Mouse (Mus musculus) brown adipose tissue, adult 24 weeks (tissue): ENCODE measurements around the gene Hist1h2bn. TPM values are rescaled to one million over a fixed set of nuclear protein-coding genes. Genes with fewer than 3 reads are reported as not detected.
A peak's percentile ranks its signal among the peaks of the same experiment; 100 is the strongest.
"Not testable (repeated sequence)": the region's sequence is repeated elsewhere in the genome, so short reads cannot be mapped to it uniquely, and the experiment has no call there.

Source experiments
- H3K27ac ChIP-seq: fragments of 200-500 bp; replicated peaks from 2 replicates; pipeline ENCODE4 v1.5.1; 2012; ENCODE audit warnings: low read depth, mild to moderate bottlenecking, low read length
- H3K4me1 ChIP-seq: fragments of 200-500 bp; 2 replicates; pipeline ENCODE4 v1.6.1; 2012; ENCODE audit warnings: low read length, mixed read lengths; ENCODE audit not compliant: control insufficient read depth, insufficient read depth, insufficient read length
- H3K4me3 ChIP-seq: fragments of 200-500 bp; 2 replicates; pipeline ENCODE4 v1.5.1; 2012; ENCODE audit warnings: low read depth, mild to moderate bottlenecking, low read length, moderate library complexity; ENCODE audit not compliant: insufficient read depth
- polyA plus RNA-seq: library from polyadenylated mRNA; stranded (reverse); fragments of >200 nt; gene quantifications from 2 replicates; pipeline ENCODE4 v1.2.4, GENCODE M21; 2012; ENCODE audit not compliant: missing spikeins, insufficient read depth, insufficient read length

The Hist1h2bn gene
- polyA plus RNA-seq, result not detected in 2 replicates

DNA sequence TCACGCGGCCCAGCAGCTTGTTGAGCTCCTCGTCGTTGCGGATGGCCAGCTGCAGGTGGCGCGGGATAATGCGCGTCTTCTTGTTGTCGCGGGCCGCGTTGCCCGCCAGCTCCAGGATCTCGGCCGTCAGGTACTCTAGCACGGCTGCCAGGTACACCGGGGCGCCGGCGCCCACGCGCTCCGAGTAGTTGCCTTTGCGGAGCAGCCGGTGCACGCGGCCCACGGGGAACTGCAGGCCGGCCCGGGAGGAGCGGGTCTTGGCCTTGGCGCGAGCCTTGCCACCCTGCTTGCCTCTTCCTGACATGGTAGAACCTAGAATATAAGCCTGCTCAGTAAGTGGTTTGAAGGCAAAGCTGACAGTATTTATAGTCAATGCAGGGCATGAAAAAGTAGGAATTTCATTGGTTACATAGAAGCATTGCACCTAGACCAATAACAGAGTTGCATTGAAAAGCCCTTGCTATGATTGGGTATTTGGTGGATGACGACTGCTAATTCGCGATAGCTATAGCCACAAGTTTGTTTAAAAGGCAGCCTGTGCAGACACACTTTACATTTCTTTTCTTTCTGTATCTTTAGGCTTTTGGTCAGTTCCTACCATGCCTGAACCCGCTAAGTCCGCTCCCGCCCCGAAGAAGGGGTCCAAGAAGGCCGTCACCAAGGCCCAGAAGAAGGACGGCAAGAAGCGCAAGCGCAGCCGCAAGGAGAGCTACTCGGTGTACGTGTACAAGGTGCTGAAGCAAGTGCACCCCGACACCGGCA is at the start of gene Hist1h2bn, which contains the start of gene Hist1h2ak:
Gene Hist1h2bn, plus strand, starts transcription at position 600 of the 762 bp plus-strand sequence.
Gene Hist1h2ak, minus strand, starts transcription at position 304 of the 762 bp plus-strand sequence.
- Histone ChIP-seq H3K4me3 (peak within 1 kb of the TSS; percentile 71), H3K27ac (peak within 1 kb of the TSS; percentile 52; the same call in 1 of the 2 replicates)
- not testable (repeated sequence) for H3K4me1 ChIP-seq

GRCm38 (mm10) chr13:21706669-21707068 is 47.3 kb upstream of the Hist1h2bn start:
- H3K4me1 ChIP-seq, result no peaks in the 10 kb centered on the region
- no peak overlapping the region for H3K4me3 ChIP-seq
- H3K27ac ChIP-seq, result no peak overlapping the region

- Histone ChIP-seq H3K4me1 (peaks cover under 1% of the 10 kb centered on the region; the same call in 1 of the 2 replicates), H3K27ac (peak overlapping the region; percentile 81), H3K4me3 (peak overlapping the region; percentile 83)
Measured at GRCm38 (mm10) chr13:21710031-21710711, 43.8 kb upstream of the Hist1h2bn start.

DNA sequence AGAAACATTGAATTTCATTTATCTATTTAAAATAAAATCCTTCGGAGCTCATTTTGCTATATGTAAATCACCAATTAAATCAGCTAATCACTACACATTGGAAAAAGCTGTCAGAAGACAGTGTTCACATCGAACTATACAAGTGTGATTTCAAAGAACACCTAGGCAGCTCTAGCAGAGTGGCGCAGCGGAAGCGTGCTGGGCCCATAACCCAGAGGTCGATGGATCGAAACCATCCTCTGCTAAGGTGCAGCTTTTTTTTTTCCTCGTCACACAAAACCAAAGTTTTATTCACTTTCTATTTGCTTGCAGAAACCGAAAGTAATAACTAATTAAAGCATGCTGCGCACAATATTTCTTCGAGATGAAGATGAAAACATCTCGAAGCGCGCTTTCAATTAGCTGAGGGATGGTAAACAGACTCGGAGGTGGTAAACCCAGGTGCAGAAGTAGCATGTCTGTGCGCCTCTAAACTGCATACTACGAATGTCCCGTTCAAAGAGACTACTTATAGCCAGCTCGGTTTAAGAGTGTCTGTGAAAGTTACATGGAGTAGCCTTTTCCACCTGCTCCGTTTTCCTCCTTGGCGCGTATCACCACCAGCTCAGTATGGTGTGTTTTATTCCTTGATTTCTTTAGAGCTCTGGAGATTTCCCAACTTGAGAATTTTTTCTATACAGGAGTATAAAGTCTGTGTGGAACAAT is 43.0 kb upstream of the Hist1h2bn start:
- H3K27ac ChIP-seq, result no peak overlapping the region
- H3K4me1 ChIP-seq, result peaks cover 3% of the 10 kb centered on the region; the same call in 1 of the 2 replicates
- peak overlapping the region; percentile 59 for H3K4me3 ChIP-seq

- Histone ChIP-seq H3K4me1 (peaks cover 3% of the 10 kb centered on the region; the same call in 1 of the 2 replicates), H3K27ac (no peak overlapping the region), H3K4me3 (peak overlapping the region; percentile 59)
Measured at GRCm38 (mm10) chr13:21711698-21712097, 42.2 kb upstream of the Hist1h2bn start.

GRCm38 (mm10) chr13:21714725-21715124 is 39.2 kb upstream of the Hist1h2bn start:
- Histone ChIP-seq H3K4me3 (peak overlapping the region; percentile 46; the same call in 1 of the 2 replicates), H3K4me1 (peaks cover 7% of the 10 kb centered on the region; the same call in 1 of the 2 replicates), H3K27ac (no peak overlapping the region)

GRCm38 (mm10) chr13:21715131-21715863 is 38.6 kb upstream of the Hist1h2bn start:
- peak overlapping the region; percentile 46 for H3K4me3 ChIP-seq
- H3K4me1 ChIP-seq, result peaks cover 7% of the 10 kb centered on the region; the same call in 1 of the 2 replicates
- H3K27ac ChIP-seq, result no peak overlapping the region

DNA sequence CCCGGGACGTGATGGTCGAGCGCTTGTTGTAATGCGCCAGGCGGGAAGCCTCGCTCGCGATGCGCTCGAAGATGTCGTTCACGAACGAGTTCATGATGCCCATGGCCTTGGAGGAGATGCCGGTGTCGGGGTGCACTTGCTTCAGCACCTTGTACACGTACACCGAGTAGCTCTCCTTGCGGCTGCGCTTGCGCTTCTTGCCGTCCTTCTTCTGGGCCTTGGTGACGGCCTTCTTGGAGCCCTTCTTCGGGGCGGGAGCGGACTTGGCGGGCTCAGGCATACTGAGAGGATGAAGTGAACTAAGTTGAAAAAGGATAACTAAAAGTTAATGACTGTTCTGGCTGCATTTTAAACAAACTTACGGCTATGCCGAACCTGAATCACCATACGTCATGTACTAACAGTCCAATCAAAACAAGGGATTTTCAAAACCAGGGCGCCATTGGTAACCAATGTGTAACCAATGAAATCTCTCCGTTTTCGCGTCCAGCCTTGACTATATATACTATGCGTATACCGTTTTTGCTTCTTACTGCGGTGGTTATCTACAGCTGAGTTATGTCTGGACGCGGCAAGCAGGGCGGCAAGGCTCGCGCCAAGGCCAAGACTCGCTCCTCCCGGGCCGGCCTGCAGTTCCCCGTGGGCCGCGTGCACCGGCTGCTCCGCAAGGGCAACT is 37.9 kb upstream of the Hist1h2bn start, which contains the start of the genes Hist1h2bl and Hist1h2ai:
Gene Hist1h2bl, minus strand, starts transcription at position 280 of the 676 bp plus-strand sequence.
Gene Hist1h2ai, plus strand, starts transcription at position 559 of the 676 bp plus-strand sequence.
- H3K27ac ChIP-seq, result peak within 1 kb of the TSS; percentile 11; the same call in 1 of the 2 replicates
- not testable (repeated sequence) for H3K4me1 ChIP-seq
- H3K4me3 ChIP-seq, result peak within 1 kb of the TSS; percentile 70

DNA sequence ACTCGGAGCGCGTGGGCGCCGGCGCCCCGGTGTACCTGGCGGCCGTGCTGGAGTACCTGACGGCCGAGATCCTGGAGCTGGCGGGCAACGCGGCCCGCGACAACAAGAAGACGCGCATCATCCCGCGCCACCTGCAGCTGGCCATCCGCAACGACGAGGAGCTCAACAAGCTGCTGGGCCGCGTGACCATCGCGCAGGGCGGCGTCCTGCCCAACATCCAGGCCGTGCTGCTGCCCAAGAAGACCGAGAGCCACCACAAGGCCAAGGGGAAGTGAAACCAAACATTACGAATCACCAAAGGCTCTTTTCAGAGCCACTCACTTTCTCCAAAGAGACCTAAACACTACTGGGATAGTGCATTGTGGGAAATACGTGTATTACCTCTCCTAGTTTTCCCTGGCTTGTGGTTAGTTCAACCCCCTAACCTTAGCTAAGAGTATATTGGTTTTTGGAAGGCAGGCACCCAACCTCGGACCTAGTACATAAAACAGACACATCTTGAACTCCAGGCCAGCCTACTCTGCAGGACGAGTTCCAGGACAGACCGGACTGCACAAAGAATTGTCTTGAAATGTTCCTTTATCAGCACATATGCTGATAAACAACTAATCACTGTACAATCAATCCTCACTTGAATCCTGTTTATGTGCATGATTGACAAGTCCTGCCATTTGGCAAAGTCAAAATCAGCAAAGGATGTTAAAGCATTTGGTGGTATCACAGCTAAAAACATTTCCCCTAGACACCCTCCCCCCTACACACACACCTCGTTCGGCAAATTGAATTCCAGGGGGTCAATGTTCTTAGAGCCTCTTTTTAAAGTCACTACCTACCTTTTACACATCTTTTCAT is 37.2 kb upstream of the Hist1h2bn start:
- H3K27ac ChIP-seq, result peak overlapping the region; percentile 11; the same call in 1 of the 2 replicates
- H3K4me1 ChIP-seq, result not testable (repeated sequence)
- peak overlapping the region; percentile 70 for H3K4me3 ChIP-seq

DNA sequence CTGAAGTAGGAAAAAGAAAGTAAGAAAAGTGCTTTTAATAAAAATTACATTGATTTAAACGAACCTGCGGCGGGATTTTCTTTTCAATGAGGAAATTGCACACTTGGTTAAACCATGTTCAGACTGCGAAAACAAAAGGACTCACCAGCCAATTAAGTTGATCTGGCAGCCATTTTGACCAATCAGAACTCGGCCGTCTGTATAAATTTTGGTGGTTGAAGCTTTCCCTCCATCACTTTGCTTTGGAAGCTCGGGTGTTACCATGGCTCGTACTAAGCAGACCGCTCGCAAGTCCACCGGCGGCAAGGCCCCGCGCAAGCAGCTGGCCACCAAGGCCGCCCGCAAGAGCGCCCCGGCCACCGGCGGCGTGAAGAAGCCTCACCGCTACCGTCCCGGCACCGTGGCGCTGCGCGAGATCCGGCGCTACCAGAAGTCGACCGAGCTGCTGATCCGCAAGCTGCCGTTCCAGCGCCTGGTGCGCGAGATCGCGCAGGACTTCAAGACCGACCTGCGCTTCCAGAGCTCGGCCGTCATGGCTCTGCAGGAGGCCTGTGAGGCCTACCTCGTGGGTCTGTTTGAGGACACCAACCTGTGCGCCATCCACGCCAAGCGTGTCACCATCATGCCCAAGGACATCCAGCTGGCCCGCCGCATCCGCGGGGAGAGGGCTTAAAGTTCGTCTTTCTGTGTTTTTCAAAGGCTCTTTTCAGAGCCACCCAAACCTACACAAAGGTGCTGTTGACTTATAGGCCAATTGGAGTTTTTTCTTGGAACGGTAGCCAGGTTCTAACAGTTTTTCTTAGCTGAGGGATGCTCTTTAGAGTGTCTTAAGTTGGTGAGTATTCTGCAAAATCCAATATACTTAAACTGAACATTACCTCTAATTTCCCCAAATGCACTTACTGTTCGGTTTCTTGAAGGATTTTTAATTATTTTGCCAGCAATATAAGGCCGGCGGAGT is 36.2 kb upstream of the Hist1h2bn start, which contains the start of gene Hist1h3h:
Gene Hist1h3h, plus strand, starts transcription at position 263 of the 961 bp plus-strand sequence.
- not testable (repeated sequence) for H3K4me1 ChIP-seq
- Histone ChIP-seq H3K27ac (peak within 1 kb of the TSS; percentile 11; the same call in 1 of the 2 replicates), H3K4me3 (peak within 1 kb of the TSS; percentile 58)

DNA sequence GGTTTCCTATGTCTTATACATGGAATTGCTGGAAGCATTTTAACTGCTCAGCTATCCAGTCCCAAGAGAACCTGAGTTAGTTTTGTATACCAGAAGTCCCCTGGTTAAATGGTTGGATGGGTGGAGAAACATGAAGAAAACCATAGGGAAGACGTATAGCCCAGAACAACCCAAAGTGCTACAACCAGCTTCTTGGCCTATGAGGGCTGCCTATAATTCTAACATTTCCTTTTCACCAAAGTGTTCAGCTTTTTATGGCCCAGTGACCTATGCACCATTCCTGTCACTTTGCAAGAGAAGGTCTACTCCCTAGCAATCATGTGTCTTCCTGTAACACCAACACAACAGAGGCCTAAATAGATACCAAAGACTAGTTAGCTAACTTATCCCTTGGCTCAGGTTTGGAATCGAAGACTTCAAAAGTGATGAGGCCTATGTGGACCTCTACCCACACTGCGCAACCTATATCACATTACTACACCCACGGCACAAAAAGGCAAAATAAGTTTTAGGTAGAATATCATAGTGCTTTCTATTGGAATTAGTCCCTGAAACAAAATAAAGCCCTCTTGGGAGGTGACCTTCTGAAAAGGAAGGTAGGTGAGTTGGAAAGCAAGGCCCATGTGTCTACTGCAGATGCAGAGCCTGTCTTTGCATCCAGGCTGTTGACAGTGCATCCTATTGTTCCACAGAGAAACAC is 35.4 kb upstream of the Hist1h2bn start:
- peaks cover 7% of the 10 kb centered on the region; the same call in 1 of the 2 replicates for H3K4me1 ChIP-seq
- H3K4me3 ChIP-seq, result no peak overlapping the region
- H3K27ac ChIP-seq, result no peak overlapping the region
